Mouse (Mus musculus): ENCODE results near the gene Tm2d3. TPM values are rescaled to one million over a fixed set of nuclear protein-coding genes. Genes with fewer than 3 reads are reported as not detected.

Gene Tm2d3
- total and polyA plus RNA-seq, 3 experiments = 118 to 229 (median 150) TPM

DNA sequence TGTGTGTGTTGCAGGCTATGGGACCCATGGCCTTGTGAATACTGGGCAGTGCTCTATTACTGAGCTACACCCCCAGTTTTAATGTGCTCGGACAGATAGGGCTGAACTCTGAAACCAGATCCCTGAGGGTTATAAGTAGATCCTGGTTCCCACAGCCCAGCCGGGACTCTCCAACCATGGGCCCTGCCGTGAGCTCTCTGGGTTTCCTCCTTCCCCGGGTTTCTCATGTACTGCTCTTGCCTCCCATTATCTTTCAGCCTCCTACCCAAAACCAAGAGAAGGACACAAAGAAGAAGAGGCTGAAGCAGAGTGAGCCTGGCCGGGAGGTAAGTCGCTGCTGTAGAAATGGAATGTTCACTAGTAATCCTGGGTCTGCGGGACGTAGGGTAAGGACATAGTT lies 45.0 kb upstream of the Tm2d3 start:
- Histone ChIP-seq H3K9ac (ENCODE audit: insufficient read depth, low read depth) (peak overlapping the region; percentile 4; the same call in 1 of the 2 replicates), H3K4me2 (ENCODE audit: insufficient read depth, low read depth, poor library complexity, severe bottlenecking) (no peak overlapping the region), H3K36me3 (replicated peaks in 1 of 2; ENCODE audit: control insufficient read depth in 1 of 2, insufficient read depth in 1 of 2, low read length in 1 of 2) (peaks cover 0 to 4% of the 10 kb centered on the region in 2 experiments), H3K4me3 (replicated peaks in 1 of 3; ENCODE audit: low read depth in 2 of 3, low read length in 2 of 3, poor library complexity in 1 of 3) (no peak overlapping the region), H3K4me1 (ENCODE audit: control insufficient read depth in 1 of 2, insufficient read depth in 2 of 2) (peaks cover 4 to 8% of the 10 kb centered on the region in 2 experiments; a peak in 3 of 4 replicates), H3K79me2 (replicated peaks; ENCODE audit: control insufficient read depth, extremely low read depth, insufficient read depth, poor library complexity, severe bottlenecking) (no peaks in the 10 kb centered on the region), H3K27me3 (replicated peaks) (peaks cover 17% of the 10 kb centered on the region), H3K27ac (ENCODE audit: insufficient read depth, low read depth) (no peak overlapping the region), H3K9me3 (replicated peaks; ENCODE audit: low read length) (no peaks in the 10 kb centered on the region)
- TF ChIP-seq ZNF384 (IDR thresholded peaks at IDR 0.05; ENCODE audit: low read depth, low read length) = no peak
- TF ChIP-seq MYC (IDR thresholded peaks at IDR 0.05; ENCODE audit: low read depth, low read length) = no peak
- in situ Hi-C loops (cut with MboI; ENCODE audit: low pct_ligation_motif_present, low pct_unique_long_range_greater_than_20kb, low sequenced_read_pairs) = no loop called here
- no peak for DNase-seq (ENCODE audit: extremely low read depth)
- dilution Hi-C loops (cut with MboI; ENCODE audit: extremely low pct_ligation_motif_present, extremely low pct_unique_long_range_greater_than_20kb, low sequenced_read_pairs) = no loop called here

DNA sequence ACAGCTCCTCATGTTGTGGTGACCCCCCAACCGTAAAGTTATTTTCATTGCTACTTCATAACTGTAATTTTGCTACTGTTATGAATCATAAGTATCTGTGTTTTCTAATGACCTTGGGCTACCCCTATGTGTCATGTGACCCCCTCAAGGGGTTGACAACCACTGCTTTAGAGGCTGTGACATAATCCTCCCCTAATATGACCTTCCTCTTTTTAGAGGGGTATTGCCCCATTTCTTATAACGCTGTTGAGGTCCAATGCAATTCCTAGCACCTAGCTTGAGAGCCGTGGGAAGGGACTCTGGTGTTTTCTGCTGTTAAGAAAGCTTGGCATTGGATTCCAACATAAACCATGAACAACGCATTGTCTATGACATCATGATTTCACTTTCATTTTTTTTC lies 40.3 kb upstream of the Tm2d3 start:
- H3K27me3 ChIP-seq (replicated peaks) = no peaks in the 10 kb centered on the region
- H3K79me2 ChIP-seq (replicated peaks; ENCODE audit: control insufficient read depth, extremely low read depth, insufficient read depth, poor library complexity, severe bottlenecking) = no peaks in the 10 kb centered on the region
- no peak for DNase-seq (ENCODE audit: extremely low read depth)
- no peak overlapping the region for H3K4me3 ChIP-seq (replicated peaks in 1 of 3; ENCODE audit: low read depth in 2 of 3, low read length in 2 of 3, poor library complexity in 1 of 3)
- no peaks in the 10 kb centered on the region for H3K9me3 ChIP-seq (replicated peaks; ENCODE audit: low read length)
- in situ Hi-C loops (cut with MboI; ENCODE audit: low pct_ligation_motif_present, low pct_unique_long_range_greater_than_20kb, low sequenced_read_pairs) = no loop called here
- peaks cover 0 to 2% of the 10 kb centered on the region in 2 experiments; a peak in 1 of 4 replicates for H3K4me1 ChIP-seq (ENCODE audit: control insufficient read depth in 1 of 2, insufficient read depth in 2 of 2)
- peaks cover 4 to 12% of the 10 kb centered on the region in 2 experiments for H3K36me3 ChIP-seq (replicated peaks in 1 of 2; ENCODE audit: control insufficient read depth in 1 of 2, insufficient read depth in 1 of 2, low read length in 1 of 2)
- no peak overlapping the region for H3K9ac ChIP-seq (ENCODE audit: insufficient read depth, low read depth)
- H3K4me2 ChIP-seq (ENCODE audit: insufficient read depth, low read depth, poor library complexity, severe bottlenecking) = no peak overlapping the region
- no peak for TF ChIP-seq POLR2AphosphoS2 (IDR thresholded peaks at IDR 0.05; ENCODE audit: low read depth, low read length)
- TF ChIP-seq CTCF (conservative IDR thresholded peaks at IDR 0.05 in 1 of 2, IDR thresholded peaks at IDR 0.05 in 1 of 2; ENCODE audit: low read depth in 2 of 2, low read length in 2 of 2) = no peak
- no peak for TF ChIP-seq ZC3H11A (IDR thresholded peaks at IDR 0.05; ENCODE audit: low read depth, low read length)
- no peak overlapping the region for H3K27ac ChIP-seq (ENCODE audit: insufficient read depth, low read depth)
- dilution Hi-C loops (cut with MboI; ENCODE audit: extremely low pct_ligation_motif_present, extremely low pct_unique_long_range_greater_than_20kb, low sequenced_read_pairs) = no loop called here

DNA sequence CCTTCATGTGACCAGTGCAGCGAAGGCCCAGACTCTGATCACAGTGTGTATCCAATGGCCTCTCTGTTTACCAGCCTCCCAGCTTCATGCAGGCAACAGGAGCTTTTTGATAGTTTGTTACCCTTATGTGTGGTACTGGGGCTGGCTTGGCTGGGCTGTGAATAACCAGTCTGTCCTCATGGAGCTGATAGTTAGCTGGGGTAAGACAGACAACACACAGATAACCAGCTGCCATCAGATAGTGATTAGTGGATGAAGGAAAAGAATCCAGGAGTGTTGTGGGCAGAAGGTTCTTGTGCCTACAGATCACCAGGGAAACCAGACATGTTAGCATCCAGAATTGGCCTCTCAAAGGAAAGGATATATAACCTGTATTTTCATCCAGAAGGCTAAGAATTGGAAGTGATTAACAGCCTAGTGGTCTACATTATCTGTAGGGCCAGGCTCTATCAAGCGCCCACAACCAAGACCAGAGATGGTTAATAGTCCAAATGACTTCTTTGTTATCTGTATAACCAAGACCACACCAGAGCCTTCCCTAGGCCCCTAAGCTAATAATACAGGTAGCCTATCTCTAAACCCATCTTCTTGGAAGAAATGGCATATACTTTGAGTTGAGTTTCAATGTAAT lies 33.4 kb upstream of the Tm2d3 start:
- Histone ChIP-seq H3K36me3 (replicated peaks in 1 of 2; ENCODE audit: control insufficient read depth in 1 of 2, insufficient read depth in 1 of 2, low read length in 1 of 2) (peaks cover 4 to 13% of the 10 kb centered on the region in 2 experiments), H3K4me3 (replicated peaks in 1 of 3; ENCODE audit: low read depth in 2 of 3, low read length in 2 of 3, poor library complexity in 1 of 3) (no peak overlapping the region), H3K4me2 (ENCODE audit: insufficient read depth, low read depth, poor library complexity, severe bottlenecking) (no peak overlapping the region), H3K4me1 (ENCODE audit: control insufficient read depth in 1 of 2, insufficient read depth in 2 of 2) (no peaks in the 10 kb centered on the region), H3K79me2 (replicated peaks; ENCODE audit: control insufficient read depth, extremely low read depth, insufficient read depth, poor library complexity, severe bottlenecking) (no peaks in the 10 kb centered on the region), H3K9ac (ENCODE audit: insufficient read depth, low read depth) (no peak overlapping the region), H3K9me3 (replicated peaks; ENCODE audit: low read length) (no peaks in the 10 kb centered on the region), H3K27ac (ENCODE audit: insufficient read depth, low read depth) (no peak overlapping the region), H3K27me3 (replicated peaks) (no peaks in the 10 kb centered on the region)
- in situ Hi-C loops (cut with MboI; ENCODE audit: low pct_ligation_motif_present, low pct_unique_long_range_greater_than_20kb, low sequenced_read_pairs) (no loop called here), dilution Hi-C loops (cut with MboI; ENCODE audit: extremely low pct_ligation_motif_present, extremely low pct_unique_long_range_greater_than_20kb, low sequenced_read_pairs) (no loop called here)
- no peak for DNase-seq (ENCODE audit: extremely low read depth)
- TF ChIP-seq RCOR1 (conservative IDR thresholded peaks at IDR 0.05; ENCODE audit: low read depth, low read length) (no peak), ZMIZ1 (IDR thresholded peaks at IDR 0.05; ENCODE audit: low read depth, low read length) (no peak), GABPA (IDR thresholded peaks at IDR 0.05; ENCODE audit: insufficient replicate concordance, low read depth, low read length) (no peak), BHLHE40 (IDR thresholded peaks at IDR 0.05; ENCODE audit: low read depth, low read length) (no peak), ETS1 (conservative IDR thresholded peaks at IDR 0.05; ENCODE audit: low read depth, low read length) (no peak), HCFC1 (IDR thresholded peaks at IDR 0.05; ENCODE audit: low read depth, low read length) (no peak), MEF2A (IDR thresholded peaks at IDR 0.05; ENCODE audit: borderline replicate concordance, low read depth, low read length) (no peak), NELFE (IDR thresholded peaks at IDR 0.05; ENCODE audit: low read depth, low read length) (no peak), CHD1 (IDR thresholded peaks at IDR 0.05; ENCODE audit: low read depth, low read length) (no peak), MYC (IDR thresholded peaks at IDR 0.05; ENCODE audit: low read depth, low read length) (no peak), ELF1 (IDR thresholded peaks at IDR 0.05; ENCODE audit: low read depth, low read length) (no peak), MAZ (IDR thresholded peaks at IDR 0.05; ENCODE audit: low read depth, low read length) (no peak), JUND (conservative IDR thresholded peaks at IDR 0.05; ENCODE audit: low read depth, low read length) (no peak), USF2 (conservative IDR thresholded peaks at IDR 0.05; ENCODE audit: low read depth, low read length) (no peak), PAX5 (IDR thresholded peaks at IDR 0.05; ENCODE audit: low read length) (no peak), IRF4 (IDR thresholded peaks at IDR 0.05; ENCODE audit: low read depth, low read length) (no peak), CHD2 (IDR thresholded peaks at IDR 0.05; ENCODE audit: low read length) (no peak), TBP (conservative IDR thresholded peaks at IDR 0.05; ENCODE audit: low read depth, low read length) (no peak)

All from CH12.LX (cell line).